Mouse (Mus musculus): ENCODE measurements around the gene Slc15a4. TPM values are rescaled to one million over a fixed set of nuclear protein-coding genes. Genes with fewer than 3 reads are reported as not detected.

Gene Slc15a4
- total RNA-seq, 2 experiments from 2014 or later = 11.9 to 13.1 TPM

DNA sequence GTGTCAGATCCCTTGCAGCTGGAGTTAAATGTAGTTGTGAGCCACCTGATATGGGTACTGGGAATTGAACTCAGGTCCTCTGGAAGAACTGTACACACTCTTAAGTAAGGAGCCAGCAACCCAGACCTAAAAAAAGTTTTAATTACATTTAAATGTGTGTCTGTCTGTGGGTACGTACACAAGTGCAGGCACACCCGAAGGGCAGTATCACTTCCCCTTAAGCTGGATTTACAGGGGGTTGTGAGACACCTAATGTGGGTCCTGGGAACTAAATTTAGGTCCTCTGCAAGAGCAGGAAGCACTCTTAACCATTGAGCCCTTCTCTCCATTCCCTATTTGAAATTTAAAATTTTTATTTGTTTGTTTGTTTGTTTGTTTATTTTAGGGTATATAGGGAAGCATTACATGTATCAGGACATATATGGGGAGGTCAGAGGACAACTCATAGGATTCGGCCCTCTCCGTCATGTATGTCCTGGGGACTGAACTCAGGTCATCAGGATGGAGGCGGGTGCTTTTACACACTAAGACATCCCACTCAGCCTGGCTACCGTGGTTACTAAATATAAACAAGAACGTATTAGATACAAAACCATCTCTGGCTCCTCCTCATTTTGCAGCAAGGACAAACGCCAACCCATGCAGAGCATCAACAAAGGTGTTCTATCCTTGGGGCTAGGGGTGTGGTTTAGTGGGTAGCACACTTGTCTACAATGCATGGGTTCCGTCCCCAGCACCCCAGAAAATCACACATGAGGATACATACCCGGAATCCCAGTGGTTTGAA lies 8.1 kb downstream of the Slc15a4 start:
- intact Hi-C loops (cut with DNase I) = no loop called here
- no peak for DNase-seq (ENCODE audit: low spot score)

GRCm38 (mm10) chr5:127621108-127621507 lies 11.6 kb downstream of the Slc15a4 start:
- intact Hi-C loops (cut with DNase I) = no loop called here
- DNase-seq (ENCODE audit: low spot score) = no peak

- intact Hi-C loops (cut with DNase I) = no loop called here
- no peak for DNase-seq (ENCODE audit: low spot score)
Measured at GRCm38 (mm10) chr5:127620371-127620770, 12.3 kb downstream of the Slc15a4 start.

DNA sequence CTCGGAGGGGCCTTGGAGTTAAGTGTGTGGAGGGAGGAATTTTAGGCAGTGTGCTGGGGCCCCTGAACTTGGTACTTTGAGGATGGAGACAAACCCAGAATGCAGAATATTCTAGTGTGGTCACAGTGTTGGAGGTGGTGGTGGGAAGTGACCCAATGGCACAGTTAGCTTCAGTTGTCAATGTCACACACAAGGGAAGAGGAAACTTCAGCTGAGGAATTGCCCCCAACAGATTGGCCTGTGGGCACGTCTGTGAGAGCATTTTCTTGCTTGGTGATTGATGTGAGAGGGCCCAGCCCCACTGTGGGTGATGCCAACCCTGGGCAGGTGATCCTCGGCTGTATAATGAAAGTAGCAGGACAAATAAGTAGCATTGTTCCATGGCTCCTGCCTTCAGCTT lies 13.9 kb downstream of the Slc15a4 start:
- intact Hi-C loops (cut with DNase I) = no loop called here
- DNase-seq (ENCODE audit: low spot score) = no peak

DNA sequence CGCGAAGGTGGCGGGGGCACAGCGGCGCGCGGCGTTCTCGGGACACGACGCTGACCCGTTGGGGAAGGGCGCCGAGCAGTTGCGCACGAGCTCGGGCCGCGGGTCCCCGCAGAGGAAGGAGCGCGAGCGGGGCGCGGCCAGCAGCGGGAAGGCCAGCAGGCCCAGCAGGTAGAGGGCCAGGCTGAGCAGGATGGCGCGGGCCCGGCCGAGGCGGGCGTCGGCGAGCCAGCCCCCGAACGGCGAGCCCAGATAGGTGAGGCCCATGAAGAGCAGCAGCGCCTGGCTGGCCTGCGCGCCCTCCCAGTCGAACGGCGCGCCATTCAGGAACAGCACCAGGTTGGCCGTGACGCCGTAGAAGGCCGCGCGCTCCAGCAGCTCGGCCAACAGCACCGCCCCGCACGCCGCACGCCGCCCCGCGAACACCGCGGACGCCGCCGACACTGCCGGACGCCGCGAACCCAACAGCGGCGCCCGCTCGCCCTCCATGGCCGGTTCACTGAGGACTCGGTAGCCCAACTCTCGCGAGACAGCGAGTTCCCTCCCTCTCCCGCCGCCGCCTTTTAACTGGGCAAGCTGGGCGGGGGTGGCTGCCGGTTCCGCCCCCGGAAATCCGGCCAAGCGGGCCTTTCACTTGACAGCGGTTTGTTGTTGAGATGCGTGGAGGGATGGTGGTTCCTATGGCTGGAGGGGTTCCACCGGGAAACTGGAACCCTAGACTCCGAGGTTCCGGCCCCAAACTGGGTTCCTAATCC lies 15.6 kb downstream of the Slc15a4 start:
- intact Hi-C loops (cut with DNase I) = no loop called here
- peak; percentile 96 for DNase-seq (ENCODE audit: low spot score)

DNA sequence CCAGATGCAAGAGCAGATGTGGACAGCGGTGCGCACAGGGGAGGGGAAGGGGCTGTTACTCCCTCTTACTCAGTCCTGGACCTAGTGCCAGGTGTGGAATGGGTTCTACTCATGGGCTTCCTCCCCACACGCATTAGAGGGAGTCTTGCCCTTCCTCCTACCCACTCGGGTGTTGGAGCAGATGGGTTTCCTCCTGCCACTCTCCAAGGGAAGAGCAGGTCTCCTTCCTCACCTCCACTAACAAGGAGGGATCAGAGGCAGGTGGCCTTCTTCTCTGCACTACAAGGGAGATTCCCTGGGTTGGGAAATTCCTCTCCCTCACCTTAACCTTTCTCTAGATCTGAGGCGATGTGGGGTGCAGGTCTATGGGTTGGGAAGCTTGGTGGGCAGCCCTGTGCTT lies 16.5 kb downstream of the Slc15a4 start:
- DNase-seq (ENCODE audit: low spot score) = no peak
- intact Hi-C loops (cut with DNase I) = no loop called here

DNA sequence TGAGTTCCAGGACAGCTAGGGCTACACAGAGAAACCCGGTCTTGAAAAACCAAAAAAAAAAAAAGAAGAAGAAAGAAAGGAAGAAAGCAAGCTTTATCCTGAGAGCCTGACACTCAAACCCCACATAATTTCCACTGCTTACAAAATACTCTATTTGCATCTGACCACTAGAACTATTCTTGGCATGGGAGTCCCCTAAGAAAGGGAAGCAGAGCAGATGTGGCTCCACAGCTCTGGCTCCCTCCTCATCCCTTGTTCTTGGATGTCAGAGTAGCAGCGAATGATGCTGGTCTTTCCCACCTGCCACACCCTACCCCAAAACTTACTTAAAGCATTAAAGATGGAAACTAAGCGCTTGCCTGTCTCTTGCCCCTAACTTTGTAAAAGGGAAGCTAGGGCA lies 17.2 kb downstream of the Slc15a4 start:
- intact Hi-C loops (cut with DNase I) = no loop called here
- no peak for DNase-seq (ENCODE audit: low spot score)

GRCm38 (mm10) chr5:127612397-127612796 lies 20.3 kb downstream of the Slc15a4 start:
- DNase-seq (ENCODE audit: low spot score) = no peak
- intact Hi-C loops (cut with DNase I) = no loop called here

DNA sequence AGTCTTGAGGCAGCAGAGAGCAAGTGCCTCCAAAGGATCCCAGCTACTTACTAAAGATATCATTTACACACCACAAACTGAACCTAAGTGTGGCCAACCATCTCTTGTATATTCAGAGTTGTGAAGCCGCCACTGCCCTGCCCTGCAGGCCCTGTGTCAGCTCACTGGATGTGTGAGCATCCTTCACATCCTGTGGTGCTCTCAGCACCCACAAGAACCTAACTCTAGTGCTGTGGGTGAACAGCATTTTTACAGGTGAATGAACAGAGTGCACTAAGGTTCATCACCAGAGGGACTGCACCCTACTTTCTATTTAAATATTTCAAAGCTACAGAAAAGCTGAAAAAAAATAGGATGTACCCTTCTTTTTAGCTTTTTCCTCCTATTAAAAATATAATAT lies 20.8 kb downstream of the Slc15a4 start:
- no peak for DNase-seq (ENCODE audit: low spot score)
- intact Hi-C loops (cut with DNase I) = no loop called here

GRCm38 (mm10) chr5:127610787-127611509 lies 21.7 kb downstream of the Slc15a4 start:
- peak; percentile 39 for DNase-seq (ENCODE audit: low spot score)
- intact Hi-C loops (cut with DNase I) = no loop called here

DNA sequence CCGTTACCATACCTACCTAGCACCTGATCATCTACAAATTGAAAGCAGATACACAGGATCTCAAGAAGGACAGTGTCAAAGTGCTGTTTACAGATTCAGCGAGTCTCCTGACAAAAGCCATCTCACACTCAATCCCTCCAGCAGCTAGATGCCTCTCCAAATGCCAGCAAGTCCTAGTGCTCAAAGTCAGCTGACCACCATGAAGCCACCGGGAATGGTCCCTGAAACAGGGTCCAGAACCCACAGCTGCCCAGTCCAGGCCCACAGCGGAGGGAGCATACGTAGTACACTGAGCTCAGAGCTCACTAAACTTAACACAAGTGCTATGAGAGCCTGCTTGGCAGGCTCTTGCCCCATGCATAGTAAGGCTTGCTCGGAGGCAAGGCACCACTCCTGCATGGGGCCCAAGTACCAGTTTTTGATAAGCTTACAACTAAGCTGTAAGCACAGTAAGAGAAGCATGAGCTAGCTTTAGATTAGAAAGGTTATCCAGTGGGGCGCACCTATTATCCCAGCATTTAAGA lies 23.4 kb downstream of the Slc15a4 start:
- intact Hi-C loops (cut with DNase I) = no loop called here
- no peak for DNase-seq (ENCODE audit: low spot score)

GRCm38 (mm10) chr5:127607507-127607906 lies 25.2 kb downstream of the Slc15a4 start:
- intact Hi-C loops (cut with DNase I) = no loop called here
- DNase-seq (ENCODE audit: low spot score) = no peak

GRCm38 (mm10) chr5:127602996-127603395 lies 29.7 kb downstream of the Slc15a4 start:
- DNase-seq (ENCODE audit: low spot score) = no peak
- intact Hi-C loops (cut with DNase I) = no loop called here

DNA sequence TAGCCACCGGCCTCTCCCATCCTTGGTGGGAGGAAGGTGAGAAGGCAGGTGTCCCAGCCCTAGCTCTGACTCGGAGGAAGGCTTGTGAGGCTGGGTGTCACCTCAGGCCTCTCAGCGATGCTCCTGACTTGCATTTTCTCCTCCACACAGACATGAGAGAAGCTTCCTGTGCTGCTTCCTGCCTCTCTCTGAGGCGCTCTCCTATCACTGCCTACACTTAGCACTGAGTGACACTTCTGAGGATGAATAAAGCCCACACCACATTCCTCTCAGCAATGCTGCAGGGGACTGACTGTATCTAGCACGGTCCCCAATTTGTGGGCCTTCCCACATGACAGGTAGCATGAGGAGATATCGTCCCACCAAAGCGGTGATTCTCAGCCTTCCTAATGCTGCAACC lies 35.8 kb downstream of the Slc15a4 start:
- intact Hi-C loops (cut with DNase I) = no loop called here
- no peak for DNase-seq (ENCODE audit: low spot score)

- DNase-seq (ENCODE audit: low spot score) = no peak
- intact Hi-C loops (cut with DNase I) = no loop called here
Measured at GRCm38 (mm10) chr5:127595676-127596075, 37.0 kb downstream of the Slc15a4 start.

GRCm38 (mm10) chr5:127592854-127593253 lies 39.8 kb downstream of the Slc15a4 start:
- DNase-seq (ENCODE audit: low spot score) = no peak
- intact Hi-C loops (cut with DNase I) = no loop called here

GRCm38 (mm10) chr5:127592406-127592805 lies 40.3 kb downstream of the Slc15a4 start:
- intact Hi-C loops (cut with DNase I) = no loop called here
- no peak for DNase-seq (ENCODE audit: low spot score)

DNA sequence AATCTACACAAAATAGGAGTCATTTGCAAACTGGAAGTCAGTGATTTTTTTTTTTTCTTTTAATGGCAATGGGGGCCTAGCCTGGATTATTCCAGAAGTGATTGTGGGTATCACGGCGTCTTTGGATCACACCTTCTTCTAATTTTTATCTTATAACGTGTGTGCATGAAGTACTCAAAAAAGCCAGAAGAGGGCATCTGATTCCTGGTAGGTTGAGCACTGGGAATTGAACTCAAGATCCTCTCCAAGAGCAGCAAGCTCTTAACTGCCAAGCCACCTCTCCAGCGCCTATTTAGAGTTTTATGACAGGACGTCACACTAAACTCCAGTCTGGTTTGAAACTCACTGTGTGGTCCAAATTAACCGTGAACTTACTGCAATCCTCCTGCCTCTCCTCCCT lies 44.8 kb downstream of the Slc15a4 start:
- intact Hi-C loops (cut with DNase I) = no loop called here
- no peak for DNase-seq (ENCODE audit: low spot score)

- intact Hi-C loops (cut with DNase I) = no loop called here
- no peak for DNase-seq (ENCODE audit: low spot score)
Measured at GRCm38 (mm10) chr5:127583658-127584057, 49.0 kb downstream of the Slc15a4 start.

- intact Hi-C loops (cut with DNase I) = no loop called here
- DNase-seq (ENCODE audit: low spot score) = no peak
Measured at GRCm38 (mm10) chr5:127577419-127577818, 55.3 kb downstream of the Slc15a4 start.

Data from heart, postnatal 25 days (tissue).